Comparison of ENCODE assay signal across 8 mouse cellular contexts in the genomic region with DNA sequence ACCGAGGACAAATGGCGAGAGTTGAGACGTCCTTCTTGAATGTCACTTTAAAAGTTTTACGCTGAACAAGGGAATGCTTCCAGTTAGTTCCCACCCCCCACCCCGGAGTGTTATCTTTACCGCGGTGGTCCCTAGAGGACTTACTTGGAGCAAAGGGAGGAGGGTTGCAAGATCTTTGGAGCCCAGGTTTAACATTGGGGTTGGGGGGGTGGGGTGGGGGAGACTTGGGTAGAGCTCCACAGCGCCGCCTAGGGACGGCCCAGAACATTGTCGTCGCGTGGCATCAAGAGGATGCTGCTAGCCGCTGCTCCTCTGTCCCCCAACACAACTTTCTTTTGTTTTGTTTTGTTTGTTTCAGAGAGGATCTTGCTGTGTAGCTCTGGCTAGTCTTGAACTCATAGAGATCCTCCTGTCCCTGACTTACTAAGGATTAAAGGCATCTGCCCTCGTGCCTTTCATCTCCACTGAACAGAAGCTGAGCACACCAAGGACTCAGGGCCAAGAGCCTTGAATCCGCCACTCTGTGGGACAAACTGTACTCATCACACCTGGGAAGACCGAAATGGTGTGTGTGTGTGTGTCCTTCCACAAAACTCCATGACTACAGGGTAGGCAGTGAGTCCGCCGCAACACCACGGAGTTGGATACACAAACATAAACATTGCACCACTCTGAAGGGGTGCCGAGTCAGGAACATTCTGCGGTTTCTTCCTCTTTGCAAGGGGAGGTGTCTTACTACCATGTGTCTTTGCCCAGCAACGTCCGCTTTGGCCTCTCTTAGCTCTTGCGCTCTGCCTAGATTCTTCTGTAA. TPM values are rescaled to one million over a fixed set of nuclear protein-coding genes. Genes with fewer than 3 reads are reported as not detected.
DNase-seq lines count a peak whose midpoint lies in the region; ATAC-seq and TF ChIP-seq lines count a peak whose summit lies in the region.

No protein-coding gene starts in this region.

- peak overlapping the region; percentile 89 for H3K4me2 ChIP-seq in embryonic facial prominence, embryonic 15.5 days (replicated peaks)
- H3K4me2 ChIP-seq in heart, embryonic 16.5 days (ENCODE audit: low read depth, low read length) = peak overlapping the region; percentile 89
- peak overlapping the region; percentile 88 for H3K4me2 ChIP-seq in lung, embryonic 15.5 days

- TF ChIP-seq POLR2A in olfactory bulb, adult 2 months (IDR thresholded peaks at IDR 0.05; ENCODE audit: insufficient read depth, low read depth, low read length) = no peak; the same call in 1 of the 2 replicates

- H3K27ac ChIP-seq in embryonic facial prominence, embryonic 15.5 days (replicated peaks) = peak overlapping the region; percentile 99
- H3K27ac ChIP-seq in heart, embryonic 16.5 days (ENCODE audit: low read length) = peak overlapping the region; percentile 100
- peak overlapping the region; percentile 98 for H3K27ac ChIP-seq in lung, embryonic 15.5 days
- peak overlapping the region; percentile 100 for H3K27ac ChIP-seq in olfactory bulb, adult 2 months (ENCODE audit: insufficient read depth, low read depth, low read length)

- TF ChIP-seq CTCF in E14TG2a.4 (conservative IDR thresholded peaks at IDR 0.05; ENCODE audit: low read length) = peak; percentile 42
- TF ChIP-seq CTCF in olfactory bulb, adult 2 months (IDR thresholded peaks at IDR 0.05; ENCODE audit: insufficient read depth, low read depth, low read length) = peak; percentile 27; the same call in 1 of the 2 replicates

- H3K4me3 ChIP-seq in E14TG2a.4 (replicated peaks; ENCODE audit: low read length) = peak overlapping the region; percentile 94
- peak overlapping the region; percentile 75 for H3K4me3 ChIP-seq in embryonic facial prominence, embryonic 15.5 days (replicated peaks)
- peak overlapping the region; percentile 82 for H3K4me3 ChIP-seq in heart, embryonic 16.5 days (ENCODE audit: low read length)
- H3K4me3 ChIP-seq in lung, embryonic 15.5 days = peak overlapping the region; percentile 62
- peak overlapping the region; percentile 66 for H3K4me3 ChIP-seq in olfactory bulb, adult 2 months (ENCODE audit: insufficient read depth, low read depth, low read length)

- peak; percentile 78 to 86 for DNase-seq in adrenal gland, postnatal 36 days
- peak; percentile 73 for DNase-seq in layer of hippocampus, adult 11-12 months (ENCODE audit: low spot score)
- peak; percentile 93 for DNase-seq in thymus, postnatal 4 days

- H3K9ac ChIP-seq in embryonic facial prominence, embryonic 15.5 days = peak overlapping the region; percentile 80
- peak overlapping the region; percentile 97 for H3K9ac ChIP-seq in heart, embryonic 16.5 days (ENCODE audit: low read length)
- peak overlapping the region; percentile 57 for H3K9ac ChIP-seq in lung, embryonic 15.5 days

- no peak for ATAC-seq in embryonic facial prominence, embryonic 15.5 days (ENCODE audit: insufficient number of reproducible peaks, low FRiP score, low TSS enrichment, low read depth)
- ATAC-seq in heart, embryonic 16.5 days (replicated peaks; ENCODE audit: extremely low read depth, insufficient read depth, low FRiP score) = peak; percentile 2
- peak; percentile 2; the same call in 1 of the 2 replicates for ATAC-seq in lung, embryonic 15.5 days (ENCODE audit: borderline replicate concordance, extremely low read depth, low FRiP score, low TSS enrichment)

- 20% methylated on average over 25 of the region's 25 CpGs for WGBS in embryonic facial prominence, embryonic 15.5 days
- 23% methylated on average over 25 of the region's 25 CpGs for WGBS in heart, embryonic 16.5 days
- 17% methylated on average over 25 of the region's 25 CpGs for WGBS in lung, embryonic 15.5 days
- 31% methylated on average over 25 of the region's 25 CpGs for WGBS in olfactory bulb, adult 2 months

- H3K4me1 ChIP-seq in E14TG2a.4 (replicated peaks; ENCODE audit: low read depth, low read length) = peaks cover 78% of the 10 kb centered on the region
- peaks cover 52% of the 10 kb centered on the region for H3K4me1 ChIP-seq in embryonic facial prominence, embryonic 15.5 days
- H3K4me1 ChIP-seq in heart, embryonic 16.5 days (ENCODE audit: control insufficient read depth, insufficient read depth, low read length) = peaks cover 66% of the 10 kb centered on the region
- peaks cover 74% of the 10 kb centered on the region for H3K4me1 ChIP-seq in lung, embryonic 15.5 days
- H3K4me1 ChIP-seq in olfactory bulb, adult 2 months (ENCODE audit: control insufficient read depth, insufficient read depth, low read length) = peaks cover 42% of the 10 kb centered on the region

- H3K36me3 ChIP-seq in E14TG2a.4 (ENCODE audit: insufficient read depth, low read length) = peaks cover 24% of the 10 kb centered on the region
- peaks cover 6% of the 10 kb centered on the region; the same call in 1 of the 2 replicates for H3K36me3 ChIP-seq in embryonic facial prominence, embryonic 15.5 days
- peaks cover 7% of the 10 kb centered on the region; the same call in 1 of the 2 replicates for H3K36me3 ChIP-seq in heart, embryonic 16.5 days (ENCODE audit: control insufficient read depth, insufficient read depth)
- H3K36me3 ChIP-seq in lung, embryonic 15.5 days = 0 out of 2 replicates have a peak, but pooled peaks cover 3% of the 10 kb centered on the region

- H3K9me3 ChIP-seq in E14TG2a.4 (ENCODE audit: low read length) = no peaks in the 10 kb centered on the region
- no peaks in the 10 kb centered on the region for H3K9me3 ChIP-seq in embryonic facial prominence, embryonic 15.5 days (replicated peaks)
- H3K9me3 ChIP-seq in heart, embryonic 16.5 days (replicated peaks; ENCODE audit: control insufficient read depth, low read length) = no peaks in the 10 kb centered on the region
- H3K9me3 ChIP-seq in lung, embryonic 15.5 days = no peaks in the 10 kb centered on the region

- peaks cover 7% of the 10 kb centered on the region; the same call in 1 of the 2 replicates for H3K27me3 ChIP-seq in E14TG2a.4 (ENCODE audit: insufficient read depth, low read length)
- H3K27me3 ChIP-seq in embryonic facial prominence, embryonic 15.5 days = no peaks in the 10 kb centered on the region
- no peaks in the 10 kb centered on the region for H3K27me3 ChIP-seq in heart, embryonic 16.5 days (ENCODE audit: control insufficient read depth, insufficient read depth, low read length)
- H3K27me3 ChIP-seq in lung, embryonic 15.5 days = no peaks in the 10 kb centered on the region

RNA-seq across cellular contexts. Expression of gene Ergic1, which starts 52.1 kb away (rescaled TPM):
- total RNA-seq in adrenal gland, postnatal 36 days (2021) = 100 to 1,000 TPM; 159 to 160 TPM
- polyA plus RNA-seq in embryonic facial prominence, embryonic 15.5 days (2015; fragmentation: Nextera tagmentation; extraction: Ambion mirVana) = 114 and 118 TPM in 2 replicates
- 82.7 and 84.9 TPM in 2 replicates for polyA plus RNA-seq in heart, embryonic 16.5 days (2015; fragmentation: Nextera tagmentation; extraction: Ambion mirVana)
- 97.3 and 102 TPM in 2 replicates for polyA plus RNA-seq in lung, embryonic 15.5 days (2015; fragmentation: Nextera tagmentation; extraction: Ambion mirVana)
- polyA plus RNA-seq in olfactory bulb, adult 2 months (2012; ENCODE audit: insufficient read depth, insufficient read length, low replicate concordance, missing spikeins) = not detected in 2 replicates

RNA-seq across cellular contexts. Expression of gene Dusp1, which starts 52.8 kb away (rescaled TPM):
- total RNA-seq in adrenal gland, postnatal 36 days (2021) = 10 to 100 TPM; 56.9 to 62.5 TPM
- 28.4 and 33.3 TPM in 2 replicates for polyA plus RNA-seq in embryonic facial prominence, embryonic 15.5 days (2015; fragmentation: Nextera tagmentation; extraction: Ambion mirVana)
- 35.5 and 35.7 TPM in 2 replicates for polyA plus RNA-seq in heart, embryonic 16.5 days (2015; fragmentation: Nextera tagmentation; extraction: Ambion mirVana)
- 23.1 and 25.9 TPM in 2 replicates for polyA plus RNA-seq in lung, embryonic 15.5 days (2015; fragmentation: Nextera tagmentation; extraction: Ambion mirVana)
- not detected in 2 replicates for polyA plus RNA-seq in olfactory bulb, adult 2 months (2012; ENCODE audit: insufficient read depth, insufficient read length, low replicate concordance, missing spikeins)

Comparison
In these comparisons a context has a peak if more than half of its experiments do, and no peak if none do; other contexts are left out.
1. RNA of gene Dusp1, which starts 52.8 kb away (polyA plus RNA-seq): 35.5 to 35.7 TPM in heart, embryonic 16.5 days, 28.4 to 33.3 TPM in embryonic facial prominence, embryonic 15.5 days and 23.1 to 25.9 TPM in lung, embryonic 15.5 days; not detected in olfactory bulb, adult 2 months; every median in the first group is over 10 times any median in the second.
2. Peak in every context shown above with its lines, with median percentiles within 50 percentile points of each other: H3K4me3 ChIP-seq, DNase-seq, H3K27ac ChIP-seq, H3K4me2 ChIP-seq and H3K9ac ChIP-seq.